Mouse (Mus musculus) heart, embryonic 15.5 days (tissue): ENCODE results near the gene Hmcn1. TPM values are rescaled to one million over a fixed set of nuclear protein-coding genes. Genes with fewer than 3 reads are reported as not detected.

Experiments used
- ATAC-seq: fragments of 200-750 bp; cut with Nextera tagmentation; replicated peaks from 2 replicates; pipeline ENCODE4 v1.8.0; 2017; ENCODE audit warnings: low read depth, moderate TSS enrichment; ENCODE audit not compliant: insufficient number of reproducible peaks, insufficient read depth, low FRiP score
- H3K27ac ChIP-seq: fragments of 300-500 bp; sonication (generic); 2 replicates; pipeline ENCODE4 v1.5.1; 2015; ENCODE audit warnings: mild to moderate bottlenecking, inconsistent platforms
- H3K27me3 ChIP-seq: fragments of 300-500 bp; sonication (generic); 2 replicates; pipeline ENCODE4 v1.6.1; 2015; ENCODE audit warnings: inconsistent platforms
- H3K36me3 ChIP-seq: fragments of 300-500 bp; sonication (generic); 2 replicates; pipeline ENCODE4 v1.6.1; 2015; ENCODE audit warnings: mild to moderate bottlenecking, inconsistent platforms
- H3K4me1 ChIP-seq: fragments of 300-500 bp; sonication (generic); replicated peaks from 2 replicates; pipeline ENCODE4 v1.6.1; 2015; ENCODE audit warnings: inconsistent platforms
- H3K4me2 ChIP-seq: fragments of 300-500 bp; sonication (generic); 2 replicates; pipeline ENCODE4 v1.6.1; 2015; ENCODE audit warnings: inconsistent platforms, mild to moderate bottlenecking, moderate library complexity
- H3K4me3 ChIP-seq: fragments of 300-500 bp; sonication (generic); 2 replicates; pipeline ENCODE4 v1.5.1; 2015; ENCODE audit warnings: mild to moderate bottlenecking, inconsistent platforms
- H3K9ac ChIP-seq: fragments of 300-500 bp; sonication (generic); 2 replicates; pipeline ENCODE4 v1.6.1; 2015; ENCODE audit warnings: mild to moderate bottlenecking, inconsistent platforms
- H3K9me3 ChIP-seq: fragments of 300-500 bp; sonication (generic); replicated peaks from 2 replicates; pipeline ENCODE4 v1.6.1; 2016; ENCODE audit warnings: inconsistent platforms
- WGBS: fragments of 180-500 bp; shearing (Covaris S2); methylation state at CpG from one replicate; pipeline ENCODE4 v1.1.7; 2015; ENCODE audit warnings: mixed read lengths; 5-methylcytosine and 5-hydroxymethylcytosine counted together
- polyA plus RNA-seq: library from polyadenylated mRNA; unstranded; fragments of >200 nt; fragmentation: Nextera tagmentation; extraction: Ambion mirVana; gene quantifications from 2 replicates; pipeline ENCODE4 v1.2.1, GENCODE M21; 2015

Hmcn1 gene
- polyA plus RNA-seq, 1 experiment from 2014 or later, result 21.0 TPM

DNA sequence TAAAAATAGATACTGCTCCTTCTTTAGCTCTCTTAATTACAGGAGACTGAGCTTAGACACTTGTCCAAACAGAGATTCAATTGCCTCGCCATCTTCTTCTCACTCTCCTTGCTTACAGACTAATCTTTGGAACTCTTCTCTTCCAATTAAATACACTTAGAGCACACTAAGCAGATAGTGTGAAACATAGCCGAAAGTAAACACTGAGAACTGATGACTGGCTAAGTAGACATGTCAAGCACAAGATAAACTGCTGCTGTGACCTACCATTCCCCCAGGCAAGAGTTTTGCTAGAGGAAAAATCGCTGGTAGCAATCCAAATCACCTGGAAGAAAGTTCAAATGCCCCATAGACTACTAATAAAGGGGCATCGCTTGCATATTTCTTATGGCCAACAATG is 178.3 kb downstream of the Hmcn1 start:
- Histone ChIP-seq H3K9me3 (no peaks in the 10 kb centered on the region), H3K36me3 (peaks cover 4% of the 10 kb centered on the region; the same call in 1 of the 2 replicates), H3K4me1 (peaks cover 12% of the 10 kb centered on the region), H3K9ac (no peak overlapping the region), H3K27ac (peak overlapping the region; percentile 35), H3K4me2 (no peak overlapping the region), H3K27me3 (no peaks in the 10 kb centered on the region), H3K4me3 (no peak overlapping the region)
- no peak for ATAC-seq
- WGBS, result 25% methylated on average over 4 of the region's 4 CpGs

- Histone ChIP-seq H3K27me3 (no peaks in the 10 kb centered on the region), H3K4me1 (peaks cover 12% of the 10 kb centered on the region), H3K27ac (no peak overlapping the region), H3K9ac (no peak overlapping the region), H3K9me3 (no peaks in the 10 kb centered on the region), H3K36me3 (peaks cover 4% of the 10 kb centered on the region; the same call in 1 of the 2 replicates), H3K4me2 (no peak overlapping the region), H3K4me3 (no peak overlapping the region)
- ATAC-seq, result no peak
Observed at GRCm38 (mm10) chr1:150813381-150813780, 179.9 kb downstream of the Hmcn1 start.

DNA sequence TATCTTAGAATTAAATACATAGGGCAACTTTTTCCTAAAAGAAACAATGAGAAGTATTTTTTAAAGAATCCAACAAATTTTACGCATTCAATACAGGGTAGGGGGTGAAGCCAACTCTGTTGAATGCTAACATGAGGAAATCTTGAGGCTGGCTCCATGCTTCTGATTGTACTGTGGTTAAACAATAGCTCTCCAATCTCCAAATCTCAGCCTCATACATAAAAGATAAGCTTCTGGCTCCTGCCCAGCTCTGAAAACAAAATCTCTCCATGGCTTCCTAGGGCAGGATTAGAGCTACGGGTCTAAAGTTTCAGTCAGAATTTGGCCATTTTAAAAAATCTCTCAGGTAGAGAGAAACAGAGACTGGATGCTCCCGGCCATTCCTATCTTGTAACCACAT is 186.4 kb downstream of the Hmcn1 start:
- H3K4me3 ChIP-seq, result no peak overlapping the region
- peaks cover 3% of the 10 kb centered on the region for H3K4me1 ChIP-seq
- no peaks in the 10 kb centered on the region for H3K27me3 ChIP-seq
- no peak for ATAC-seq
- no peak overlapping the region for H3K27ac ChIP-seq
- H3K9ac ChIP-seq, result no peak overlapping the region
- no peak overlapping the region for H3K4me2 ChIP-seq
- H3K36me3 ChIP-seq, result peaks cover 13% of the 10 kb centered on the region; the same call in 1 of the 2 replicates
- no peaks in the 10 kb centered on the region for H3K9me3 ChIP-seq
- WGBS, result 71% methylated on average over 3 of the region's 3 CpGs

DNA sequence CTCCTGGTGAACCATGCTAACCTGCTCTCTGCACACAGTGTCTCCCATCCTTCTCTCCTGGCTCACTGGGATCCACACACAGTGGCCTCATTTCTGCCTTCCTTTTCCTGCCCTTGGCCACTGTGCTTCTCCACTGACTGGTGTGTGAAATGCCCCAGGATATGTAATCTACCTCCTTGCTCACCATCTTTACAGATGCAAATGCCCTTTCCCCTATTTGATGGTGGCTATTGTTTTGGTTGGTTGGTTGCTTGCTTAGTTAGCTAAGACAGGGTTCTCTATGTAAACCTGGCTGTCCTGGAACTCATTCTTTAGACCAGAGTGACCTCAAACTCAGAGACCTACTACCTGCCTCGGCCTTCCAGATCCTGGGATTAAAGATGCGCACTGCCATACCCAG is 187.8 kb downstream of the Hmcn1 start:
- Histone ChIP-seq H3K27me3 (no peaks in the 10 kb centered on the region), H3K4me1 (peaks cover 6% of the 10 kb centered on the region), H3K4me2 (no peak overlapping the region), H3K9me3 (no peaks in the 10 kb centered on the region), H3K4me3 (no peak overlapping the region), H3K27ac (peak overlapping the region; percentile 31; the same call in 1 of the 2 replicates), H3K9ac (no peak overlapping the region), H3K36me3 (peaks cover 13% of the 10 kb centered on the region; the same call in 1 of the 2 replicates)
- 95% methylated on average over 2 of the region's 2 CpGs for WGBS
- ATAC-seq, result no peak

DNA sequence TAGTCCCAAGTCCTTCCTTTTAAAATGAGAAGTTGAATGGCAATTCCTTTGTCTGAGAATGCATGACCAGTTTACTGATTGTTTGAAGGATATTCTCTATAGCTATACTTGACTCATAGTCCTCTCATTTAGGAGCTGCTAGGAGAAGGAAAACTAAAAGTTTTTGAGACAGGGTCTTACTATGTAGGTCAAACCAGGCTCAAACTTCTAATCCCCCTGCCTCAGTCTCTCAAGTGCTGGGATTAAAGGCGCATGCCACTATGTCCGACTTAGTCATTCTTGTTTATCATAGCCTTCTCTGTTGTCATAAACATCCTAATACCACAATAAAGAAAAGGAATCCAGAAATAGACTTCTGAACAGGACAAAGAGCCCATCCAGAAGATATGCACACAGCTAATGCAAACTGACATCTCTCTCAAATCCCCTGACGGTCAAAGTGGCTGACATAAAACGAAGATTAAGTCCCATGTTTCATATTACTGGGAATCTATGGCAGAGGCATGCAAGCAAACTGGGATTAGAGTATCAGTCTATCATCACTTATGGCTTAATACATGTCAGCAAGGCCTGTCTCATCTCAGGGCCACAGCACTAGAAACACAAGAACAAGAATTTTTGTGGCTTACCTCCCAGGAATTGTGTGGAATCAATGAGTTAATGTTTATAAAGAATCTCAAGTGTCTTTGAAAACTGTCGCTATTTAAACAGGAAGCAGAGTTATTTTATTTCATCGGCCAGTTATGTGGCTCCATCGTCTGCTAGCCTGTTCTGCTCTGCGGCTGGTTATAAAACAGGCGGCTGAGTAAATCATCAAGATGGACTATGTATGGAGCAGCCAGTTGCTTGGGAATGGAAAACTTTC is 188.8 kb downstream of the Hmcn1 start:
- 53% methylated on average over 9 of the region's 9 CpGs for WGBS
- ATAC-seq, result no peak
- Histone ChIP-seq H3K27ac (no peak overlapping the region), H3K36me3 (peaks cover 13% of the 10 kb centered on the region; the same call in 1 of the 2 replicates), H3K4me3 (no peak overlapping the region), H3K9me3 (no peaks in the 10 kb centered on the region), H3K4me2 (no peak overlapping the region), H3K27me3 (no peaks in the 10 kb centered on the region), H3K9ac (no peak overlapping the region), H3K4me1 (peaks cover 7% of the 10 kb centered on the region)

- H3K4me1 ChIP-seq, result peaks cover 7% of the 10 kb centered on the region
- ATAC-seq, result no peak
- WGBS, result 88% methylated on average over 12 of the region's 12 CpGs
- H3K27ac ChIP-seq, result no peak overlapping the region
- no peak overlapping the region for H3K4me3 ChIP-seq
- no peak overlapping the region for H3K9ac ChIP-seq
- peaks cover 20% of the 10 kb centered on the region for H3K36me3 ChIP-seq
- no peak overlapping the region for H3K4me2 ChIP-seq
- no peaks in the 10 kb centered on the region for H3K27me3 ChIP-seq
- H3K9me3 ChIP-seq, result no peaks in the 10 kb centered on the region
Observed at GRCm38 (mm10) chr1:150802642-150803041, 190.6 kb downstream of the Hmcn1 start.

DNA sequence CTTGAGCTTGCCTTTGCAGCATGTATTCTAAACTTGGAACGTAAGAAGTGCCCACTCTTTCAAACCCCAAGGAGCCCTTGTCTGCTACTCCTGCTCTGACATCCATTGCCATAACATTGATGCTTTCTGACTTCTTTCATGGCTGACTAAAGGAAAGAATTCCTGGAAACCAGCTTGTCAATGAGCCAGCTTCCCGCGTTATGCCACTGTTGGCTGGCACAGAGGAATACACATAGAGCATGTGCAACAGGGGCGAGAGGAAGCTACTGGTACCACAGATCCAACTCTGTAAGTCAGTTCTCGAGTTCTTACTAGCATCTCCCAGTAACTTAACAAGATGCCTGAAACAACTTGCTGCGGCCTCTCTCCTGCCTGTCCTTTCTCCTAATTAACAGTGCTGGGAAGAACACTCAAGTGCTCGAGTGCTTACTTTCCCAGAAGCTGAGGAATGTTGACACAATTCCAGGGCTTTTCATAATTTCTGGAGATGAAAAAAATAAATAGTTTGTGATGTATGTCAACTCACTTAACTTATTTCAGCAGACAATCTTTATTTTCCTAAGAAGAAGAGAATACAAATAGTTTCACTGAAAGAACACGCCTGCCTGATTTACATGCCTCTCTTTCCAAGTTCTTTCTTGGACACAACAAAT is 192.5 kb downstream of the Hmcn1 start:
- Histone ChIP-seq H3K27ac (no peak overlapping the region), H3K4me1 (peaks cover 7% of the 10 kb centered on the region), H3K9me3 (no peaks in the 10 kb centered on the region), H3K9ac (no peak overlapping the region), H3K4me3 (no peak overlapping the region), H3K4me2 (no peak overlapping the region), H3K36me3 (peaks cover 29% of the 10 kb centered on the region), H3K27me3 (no peaks in the 10 kb centered on the region)
- ATAC-seq, result no peak
- 77% methylated on average over 8 of the region's 8 CpGs for WGBS

GRCm38 (mm10) chr1:150798651-150799050 is 194.6 kb downstream of the Hmcn1 start:
- no peak overlapping the region for H3K9ac ChIP-seq
- H3K9me3 ChIP-seq, result no peaks in the 10 kb centered on the region
- H3K36me3 ChIP-seq, result peaks cover 34% of the 10 kb centered on the region
- no peak overlapping the region for H3K4me3 ChIP-seq
- no peak for ATAC-seq
- H3K4me1 ChIP-seq, result peaks cover 3% of the 10 kb centered on the region; the same call in 1 of the 2 replicates
- no peak overlapping the region for H3K4me2 ChIP-seq
- H3K27me3 ChIP-seq, result no peaks in the 10 kb centered on the region
- WGBS, result 87% methylated on average over 5 of the region's 5 CpGs
- no peak overlapping the region for H3K27ac ChIP-seq

GRCm38 (mm10) chr1:150786746-150787145 is 206.5 kb downstream of the Hmcn1 start:
- H3K4me2 ChIP-seq, result no peak overlapping the region
- no peak overlapping the region for H3K27ac ChIP-seq
- H3K9me3 ChIP-seq, result no peaks in the 10 kb centered on the region
- H3K27me3 ChIP-seq, result no peaks in the 10 kb centered on the region
- WGBS, result 61% methylated on average over 6 of the region's 6 CpGs
- no peaks in the 10 kb centered on the region for H3K4me1 ChIP-seq
- H3K36me3 ChIP-seq, result no peaks in the 10 kb centered on the region
- ATAC-seq, result no peak
- H3K9ac ChIP-seq, result no peak overlapping the region
- no peak overlapping the region for H3K4me3 ChIP-seq

GRCm38 (mm10) chr1:150783070-150783842 is 210.0 kb downstream of the Hmcn1 start:
- no peak overlapping the region for H3K4me2 ChIP-seq
- no peak overlapping the region for H3K27ac ChIP-seq
- H3K4me3 ChIP-seq, result no peak overlapping the region
- no peaks in the 10 kb centered on the region for H3K9me3 ChIP-seq
- H3K36me3 ChIP-seq, result no peaks in the 10 kb centered on the region
- H3K27me3 ChIP-seq, result no peaks in the 10 kb centered on the region
- WGBS, result 82% methylated on average over 15 of the region's 15 CpGs
- no peaks in the 10 kb centered on the region for H3K4me1 ChIP-seq
- no peak overlapping the region for H3K9ac ChIP-seq
- no peak for ATAC-seq

GRCm38 (mm10) chr1:150779902-150780301 is 213.3 kb downstream of the Hmcn1 start:
- H3K4me1 ChIP-seq, result peaks cover 10% of the 10 kb centered on the region
- H3K27me3 ChIP-seq, result no peaks in the 10 kb centered on the region
- H3K4me3 ChIP-seq, result no peak overlapping the region
- H3K9ac ChIP-seq, result no peak overlapping the region
- no peak for ATAC-seq
- H3K4me2 ChIP-seq, result no peak overlapping the region
- H3K27ac ChIP-seq, result no peak overlapping the region
- whole genome bisulfite sequencing, result 26% methylated on average over 2 of the region's 2 CpGs
- no peaks in the 10 kb centered on the region for H3K9me3 ChIP-seq
- H3K36me3 ChIP-seq, result no peaks in the 10 kb centered on the region
